Mouse (Mus musculus) myocyte (in vitro differentiated cells): ENCODE data around the gene Rubcn. TPM values are rescaled to one million over a fixed set of nuclear protein-coding genes. Genes with fewer than 3 reads are reported as not detected.

Experiments
- H3K27me3 ChIP-seq: one replicate; pipeline ENCODE4 v1.6.1; 2011; ENCODE audit not compliant: control insufficient read depth, insufficient read depth, insufficient read length
- H3K36me3 ChIP-seq: one replicate; pipeline ENCODE4 v1.6.1; 2011; ENCODE audit not compliant: control insufficient read depth, insufficient read depth
- H3K4me2 ChIP-seq: one replicate; pipeline ENCODE4 v1.6.1; 2011; ENCODE audit warnings: low read depth, control low read depth
- H3K4me3 ChIP-seq: one replicate; pipeline ENCODE4 v1.5.1; 2011; ENCODE audit warnings: mild to moderate bottlenecking, control low read depth, moderate library complexity
- H3K79me2 ChIP-seq: one replicate; pipeline ENCODE4 v1.6.1; 2011; ENCODE audit not compliant: control insufficient read depth, insufficient read depth
- H3ac ChIP-seq: one replicate; pipeline ENCODE4 v1.6.1; 2011; ENCODE audit not compliant: control insufficient read depth, insufficient read length
- CEBPB ChIP-seq: IDR thresholded peaks from 2 replicates; pipeline ENCODE4 v1.6.1; 2011; ENCODE audit warnings: mild to moderate bottlenecking, moderate library complexity; ENCODE audit not compliant: poor library complexity, insufficient read depth, severe bottlenecking
- E2F4 ChIP-seq: IDR thresholded peaks from one replicate; pipeline ENCODE4 v1.6.1; 2011; ENCODE audit warnings: mild to moderate bottlenecking, control low read depth, moderate library complexity; ENCODE audit not compliant: insufficient read depth
- MAX ChIP-seq: IDR thresholded peaks from one replicate; pipeline ENCODE4 v1.6.1; 2011; ENCODE audit warnings: low read depth, mild to moderate bottlenecking, control low read depth
- MYOD1 ChIP-seq, 3 experiments: IDR thresholded peaks; one replicate each; pipeline ENCODE4 v1.6.1; 2011; ENCODE audit warnings: control low read depth in 2 of 3, low read depth in 2 of 3, mild to moderate bottlenecking in 2 of 3, moderate library complexity in 1 of 3; ENCODE audit not compliant: insufficient read length in 2 of 3, control insufficient read depth in 1 of 3
- MYOG ChIP-seq, 3 experiments: IDR thresholded peaks; one replicate each; pipeline ENCODE4 v1.6.1; 2011; ENCODE audit warnings: control low read depth in 2 of 3, low read depth in 2 of 3, mild to moderate bottlenecking in 2 of 3; ENCODE audit not compliant: insufficient read length in 2 of 3, control insufficient read depth in 1 of 3, insufficient read depth in 1 of 3
- POLR2A ChIP-seq: IDR thresholded peaks from one replicate; pipeline ENCODE4 v1.6.1; 2011; ENCODE audit warnings: low read depth, mild to moderate bottlenecking, control low read depth, moderate library complexity; ENCODE audit not compliant: insufficient read length
- POLR2AphosphoS2 ChIP-seq: IDR thresholded peaks from one replicate; pipeline ENCODE4 v1.6.1; 2011; ENCODE audit warnings: low read depth, control low read depth; ENCODE audit not compliant: insufficient read length
- REST ChIP-seq: IDR thresholded peaks from one replicate; pipeline ENCODE4 v1.6.1; 2011; ENCODE audit warnings: mild to moderate bottlenecking, control low read depth, moderate library complexity; ENCODE audit not compliant: insufficient read depth, insufficient read length
- SRF ChIP-seq: IDR thresholded peaks from one replicate; pipeline ENCODE4 v1.6.1; 2011; ENCODE audit warnings: low read depth; ENCODE audit not compliant: control insufficient read depth, insufficient read length
- TCF12 ChIP-seq: IDR thresholded peaks from one replicate; pipeline ENCODE4 v1.6.1; 2011; ENCODE audit warnings: mild to moderate bottlenecking, control low read depth; ENCODE audit not compliant: poor library complexity, insufficient read depth, severe bottlenecking
- TCF3 ChIP-seq: IDR thresholded peaks from one replicate; pipeline ENCODE4 v1.6.1; 2011; ENCODE audit warnings: low read depth, control low read depth; ENCODE audit not compliant: insufficient read length
- USF1 ChIP-seq: IDR thresholded peaks from one replicate; pipeline ENCODE4 v1.6.1; 2011; ENCODE audit warnings: low read depth, mild to moderate bottlenecking, control low read depth, moderate library complexity
- polyA plus RNA-seq: library from polyadenylated mRNA; unstranded; fragments of >200 nt; fragmentation: generic; extraction: Trizol; gene quantifications from one replicate; pipeline ENCODE4 v1.2.1, GENCODE M21; 2012; ENCODE audit warnings: missing spikeins

Rubcn gene
- polyA plus RNA-seq, 1 experiment, result 34.0 TPM

GRCm38 (mm10) chr16:32797426-32797689 is 80.2 kb downstream of the Rubcn start, which contains the start of gene Muc20:
Gene Muc20, minus strand, starts transcription at chr16:32797435.
- Histone ChIP-seq H3K27me3 (no peaks in the 10 kb centered on the region), H3K4me3 (no peak within 1 kb of the TSS), H3ac (no peak within 1 kb of the TSS), H3K36me3 (no peaks in the 10 kb centered on the region), H3K4me2 (peak within 1 kb of the TSS; percentile 6), H3K79me2 (no peaks in the 10 kb centered on the region)
- no peak for TF ChIP-seq TCF3
- TF ChIP-seq REST, result no peak
- no peak for TF ChIP-seq MYOD1 (IDR thresholded peaks at IDR 0.05; ENCODE audit: control insufficient read depth in 1 of 3, insufficient read length in 2 of 3, low read depth in 2 of 3)
- no peak for TF ChIP-seq MYOG (IDR thresholded peaks at IDR 0.05; ENCODE audit: control insufficient read depth in 1 of 3, insufficient read depth in 1 of 3, insufficient read length in 2 of 3, low read depth in 2 of 3)
- TF ChIP-seq MAX, result no peak
- no peak for TF ChIP-seq USF1

DNA sequence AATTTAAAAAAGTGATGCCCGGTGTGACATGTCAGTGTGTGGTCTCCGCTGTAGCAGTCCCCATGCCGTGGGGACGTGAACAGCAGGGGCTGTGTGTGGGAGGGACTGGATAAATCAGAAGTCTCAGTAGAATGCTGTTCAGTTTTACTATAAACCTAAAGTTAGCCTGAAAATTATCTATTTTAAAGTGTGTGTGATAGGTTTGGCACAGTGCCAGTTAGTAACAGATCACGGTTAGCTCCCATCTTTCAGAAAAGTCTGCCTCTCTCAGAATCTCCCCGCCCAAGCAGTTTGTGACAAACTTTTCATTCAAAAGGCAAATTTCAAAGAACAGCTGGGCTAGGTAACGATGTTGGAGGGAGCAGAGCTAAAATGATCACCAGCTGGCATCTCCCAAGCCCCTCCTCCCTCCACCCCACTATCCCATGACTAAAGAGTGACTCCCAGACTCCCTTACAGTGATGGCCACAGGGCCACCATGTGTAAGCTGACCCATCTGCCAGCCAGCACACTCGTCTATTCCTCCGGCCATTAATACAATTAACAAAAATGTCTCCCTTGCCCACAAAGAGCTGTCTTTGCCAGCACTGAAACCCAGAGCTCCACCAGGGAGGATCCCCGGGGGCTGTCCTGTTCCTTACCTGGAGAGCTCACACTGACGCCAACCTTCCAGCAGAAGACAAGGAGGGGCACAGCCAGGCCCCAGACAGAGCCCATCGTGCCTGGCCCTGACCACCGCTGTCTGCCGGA is 80.7 kb downstream of the Rubcn start:
- H3K27me3 ChIP-seq, result no peaks in the 10 kb centered on the region
- H3K79me2 ChIP-seq, result no peaks in the 10 kb centered on the region
- TF ChIP-seq MYOG (IDR thresholded peaks at IDR 0.05; ENCODE audit: control insufficient read depth in 1 of 3, insufficient read depth in 1 of 3, insufficient read length in 2 of 3, low read depth in 2 of 3) (no peak), MAX (no peak), MYOD1 (IDR thresholded peaks at IDR 0.05; ENCODE audit: control insufficient read depth in 1 of 3, insufficient read length in 2 of 3, low read depth in 2 of 3) (peak in 2 of 3 experiments; percentile 1 to 44)
- peak overlapping the region; percentile 6 for H3K4me2 ChIP-seq
- H3K36me3 ChIP-seq, result no peaks in the 10 kb centered on the region
- H3ac ChIP-seq, result no peak overlapping the region
- H3K4me3 ChIP-seq, result no peak overlapping the region

GRCm38 (mm10) chr16:32795177-32795576 is 82.4 kb downstream of the Rubcn start:
- no peak overlapping the region for H3K4me3 ChIP-seq
- no peak overlapping the region for H3ac ChIP-seq
- no peaks in the 10 kb centered on the region for H3K79me2 ChIP-seq
- H3K36me3 ChIP-seq, result no peaks in the 10 kb centered on the region
- TF ChIP-seq E2F4 (no peak), POLR2AphosphoS2 (no peak), CEBPB (no peak), TCF3 (no peak), SRF (no peak), MYOG (IDR thresholded peaks at IDR 0.05; ENCODE audit: control insufficient read depth in 1 of 3, insufficient read depth in 1 of 3, insufficient read length in 2 of 3, low read depth in 2 of 3) (no peak), TCF12 (no peak), USF1 (no peak), POLR2A (no peak), REST (no peak), MAX (no peak), MYOD1 (IDR thresholded peaks at IDR 0.05; ENCODE audit: control insufficient read depth in 1 of 3, insufficient read length in 2 of 3, low read depth in 2 of 3) (no peak)
- H3K4me2 ChIP-seq, result no peak overlapping the region
- H3K27me3 ChIP-seq, result no peaks in the 10 kb centered on the region

DNA sequence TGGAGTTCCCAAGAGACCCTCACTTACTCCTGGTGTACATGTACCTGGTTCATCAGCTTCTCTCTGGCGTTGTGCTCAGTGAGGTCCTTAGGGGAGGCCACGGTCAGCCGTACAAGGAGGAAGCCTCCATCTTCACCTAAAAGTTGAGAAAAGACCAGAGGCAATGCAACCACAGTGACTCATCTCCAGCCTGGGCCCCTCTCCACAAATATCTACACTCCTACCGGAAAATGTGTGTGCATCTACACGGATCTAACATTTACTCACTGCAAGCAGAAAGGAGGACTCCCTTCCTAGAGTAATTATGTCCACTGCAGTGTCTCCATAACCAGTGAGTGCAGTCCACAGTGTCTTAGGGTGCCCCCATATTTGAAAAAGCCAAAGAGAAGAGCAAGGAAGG is 87.5 kb downstream of the Rubcn start:
- H3K4me2 ChIP-seq, result no peak overlapping the region
- TF ChIP-seq REST, result no peak
- no peak for TF ChIP-seq TCF12
- no peak for TF ChIP-seq MYOG (IDR thresholded peaks at IDR 0.05; ENCODE audit: control insufficient read depth in 1 of 3, insufficient read depth in 1 of 3, insufficient read length in 2 of 3, low read depth in 2 of 3)
- TF ChIP-seq POLR2AphosphoS2, result no peak
- no peak for TF ChIP-seq POLR2A
- TF ChIP-seq E2F4, result no peak
- no peak for TF ChIP-seq MYOD1 (IDR thresholded peaks at IDR 0.05; ENCODE audit: control insufficient read depth in 1 of 3, insufficient read length in 2 of 3, low read depth in 2 of 3)
- TF ChIP-seq TCF3, result no peak
- no peak for TF ChIP-seq MAX
- no peak for TF ChIP-seq SRF
- TF ChIP-seq CEBPB, result no peak
- no peak for TF ChIP-seq USF1
- no peaks in the 10 kb centered on the region for H3K36me3 ChIP-seq
- no peaks in the 10 kb centered on the region for H3K27me3 ChIP-seq
- H3ac ChIP-seq, result no peak overlapping the region
- no peak overlapping the region for H3K4me3 ChIP-seq
- no peaks in the 10 kb centered on the region for H3K79me2 ChIP-seq

GRCm38 (mm10) chr16:32784840-32785239 is 92.7 kb downstream of the Rubcn start:
- H3K79me2 ChIP-seq, result no peaks in the 10 kb centered on the region
- TF ChIP-seq MAX (no peak), TCF12 (no peak), E2F4 (no peak), REST (no peak), USF1 (no peak), MYOG (IDR thresholded peaks at IDR 0.05; ENCODE audit: control insufficient read depth in 1 of 3, insufficient read depth in 1 of 3, insufficient read length in 2 of 3, low read depth in 2 of 3) (peak in 1 of 3 experiments; percentile 23), TCF3 (no peak)
- no peaks in the 10 kb centered on the region for H3K36me3 ChIP-seq
- H3ac ChIP-seq, result no peak overlapping the region
- no peak overlapping the region for H3K4me3 ChIP-seq
- no peaks in the 10 kb centered on the region for H3K27me3 ChIP-seq
- H3K4me2 ChIP-seq, result no peak overlapping the region
